Mouse (Mus musculus) left cerebral cortex, adult 9 months (tissue): Measurements from ENCODE around the gene Epha4.

Experiments
- DNase-seq, 2 experiments: peaks; one replicate each; pipeline ENCODE4 v3.0.0; 2022; ENCODE audit warnings: low spot score in 2 of 2

Epha4 gene

GRCm38 (mm10) chr1:77446438-77446837, 68.5 kb downstream of the Epha4 start:
- peak in 1 of 2 experiments; percentile 40 for DNase-seq

DNA sequence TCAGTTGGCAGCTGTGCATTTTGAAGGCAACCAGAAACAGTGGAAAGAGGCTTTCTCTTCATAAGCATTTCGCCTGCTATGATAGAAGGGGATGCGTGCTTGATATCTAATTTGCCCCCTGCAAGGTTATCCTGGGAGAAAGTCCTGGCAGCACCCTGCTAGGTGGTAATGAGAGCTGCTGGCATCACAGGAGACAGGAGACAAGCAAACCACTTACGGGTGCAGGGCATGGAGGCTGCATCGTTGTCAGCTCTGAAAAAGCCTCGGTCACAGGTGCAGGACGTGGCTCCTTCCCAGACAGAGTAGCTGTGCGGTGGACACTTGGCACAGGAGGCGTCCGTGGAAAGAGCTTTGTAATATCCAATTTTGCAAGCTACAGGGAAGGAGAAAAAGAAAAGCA, 70.2 kb downstream of the Epha4 start:
- no peak for DNase-seq

- no peak for DNase-seq
Observed at GRCm38 (mm10) chr1:77441987-77442386, 72.9 kb downstream of the Epha4 start.

- no peak for DNase-seq
Observed at GRCm38 (mm10) chr1:77441401-77441800, 73.5 kb downstream of the Epha4 start.

DNA sequence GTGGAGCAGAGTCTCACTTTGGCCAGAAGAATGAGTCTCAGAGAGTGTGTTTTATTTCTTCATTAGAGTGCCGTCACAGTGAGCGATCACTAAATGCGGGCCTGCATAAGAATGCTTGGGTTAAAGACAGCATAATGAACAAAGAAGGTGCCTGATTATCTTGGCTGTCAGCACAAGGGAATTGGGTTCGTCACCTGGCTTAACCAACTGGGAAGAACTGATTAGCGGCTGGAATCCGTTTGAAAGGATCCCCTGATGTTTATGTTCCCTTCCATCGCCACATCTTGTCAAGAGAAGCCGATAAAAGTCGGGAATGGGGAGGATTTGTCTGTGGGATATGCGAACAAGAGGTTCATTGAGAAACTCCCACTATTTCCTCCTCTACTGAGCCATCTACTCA, 74.4 kb downstream of the Epha4 start:
- no peak for DNase-seq

DNA sequence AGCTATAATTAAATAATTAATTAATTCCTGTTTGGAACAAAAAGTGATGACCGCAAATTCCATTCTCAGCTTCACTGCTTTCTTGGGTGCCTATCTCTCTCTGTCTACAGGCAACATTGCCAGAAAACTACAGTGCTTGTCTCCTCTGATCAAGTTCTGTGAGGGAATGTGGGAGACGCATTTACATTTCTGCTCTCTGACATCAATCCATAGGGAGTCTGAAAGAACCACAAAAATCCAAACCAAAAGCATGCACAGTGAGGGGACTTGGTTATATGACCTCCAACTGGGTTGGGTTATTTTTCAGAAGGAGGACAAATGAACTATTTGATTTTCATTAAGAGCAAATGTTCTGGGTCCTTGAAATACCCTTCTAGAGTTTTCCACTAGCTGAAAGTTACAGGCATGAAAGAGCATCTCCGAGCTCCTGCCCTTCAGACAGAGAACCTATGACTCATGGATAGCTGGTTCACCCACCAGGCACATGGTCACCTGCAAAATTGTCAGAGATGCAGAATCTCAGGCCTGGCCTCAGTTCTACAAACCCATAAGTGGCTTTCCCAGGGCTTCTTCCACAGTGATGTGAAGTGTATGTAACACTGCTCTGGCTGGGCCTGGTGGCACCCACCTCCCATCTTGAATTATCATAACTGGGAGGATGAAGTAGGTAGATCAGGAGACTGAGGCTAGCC, 75.4 kb downstream of the Epha4 start:
- DNase-seq, result no peak

GRCm38 (mm10) chr1:77438639-77439038, 76.2 kb downstream of the Epha4 start:
- no peak for DNase-seq

- no peak for DNase-seq
Observed at GRCm38 (mm10) chr1:77437881-77438610, 76.8 kb downstream of the Epha4 start.

DNA sequence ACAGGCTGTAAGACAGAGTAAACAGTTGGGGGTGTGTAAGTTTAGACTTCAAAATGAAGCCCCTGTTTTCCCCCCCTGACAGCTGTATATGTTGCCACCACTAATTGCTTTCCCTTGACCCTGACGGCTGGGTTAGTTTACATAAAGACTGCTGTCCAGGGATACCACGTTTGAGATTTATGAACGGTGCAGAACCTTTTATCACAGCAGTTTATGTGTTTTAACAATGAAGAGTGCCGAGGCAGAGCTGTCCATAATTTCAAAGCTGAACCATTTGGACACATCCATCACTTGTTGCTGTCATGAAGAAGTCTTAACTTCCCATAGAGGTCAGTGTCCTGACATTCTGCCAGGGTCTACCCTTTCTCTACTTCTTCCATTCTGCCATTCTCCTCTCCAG, 79.8 kb downstream of the Epha4 start:
- no peak for DNase-seq

DNA sequence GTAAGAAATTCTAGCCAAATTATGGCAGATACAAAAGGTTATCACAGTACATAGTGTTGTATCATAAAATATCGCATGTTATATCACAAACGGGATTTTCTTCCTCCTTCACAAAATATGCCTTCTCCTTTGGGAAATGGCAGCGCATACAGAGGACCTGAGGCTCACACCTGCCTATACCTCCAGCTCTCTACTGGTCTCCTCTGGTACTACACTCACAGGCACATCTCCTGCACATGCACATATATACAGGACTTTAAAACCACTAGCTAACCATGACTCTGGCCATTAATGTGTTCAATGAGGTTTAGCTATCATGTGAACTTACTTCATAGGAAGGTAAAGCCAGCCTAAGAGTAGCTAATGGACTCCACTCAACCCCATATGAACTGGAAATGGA, 81.7 kb downstream of the Epha4 start:
- no peak for DNase-seq

DNA sequence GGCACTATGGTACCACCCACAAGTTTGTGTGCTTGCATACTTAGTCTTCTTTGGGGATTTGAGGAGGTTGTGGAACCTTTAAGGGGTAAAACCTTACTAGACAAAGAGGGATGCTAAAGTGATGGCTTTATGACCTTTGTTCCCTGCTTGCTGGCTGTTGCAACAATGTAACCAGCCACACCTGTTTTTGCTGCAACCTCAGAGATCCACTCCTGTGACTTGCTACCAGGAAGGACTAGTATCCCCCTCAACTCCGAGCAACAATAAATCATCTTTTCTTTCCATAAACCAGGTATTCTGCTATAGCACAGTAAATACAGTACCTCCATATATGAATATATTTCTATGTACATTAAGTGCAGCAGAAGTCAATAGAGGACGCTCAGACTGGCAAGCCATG, 82.4 kb downstream of the Epha4 start:
- DNase-seq, result no peak

- no peak for DNase-seq
Observed at GRCm38 (mm10) chr1:77429174-77429573, 85.7 kb downstream of the Epha4 start.

DNA sequence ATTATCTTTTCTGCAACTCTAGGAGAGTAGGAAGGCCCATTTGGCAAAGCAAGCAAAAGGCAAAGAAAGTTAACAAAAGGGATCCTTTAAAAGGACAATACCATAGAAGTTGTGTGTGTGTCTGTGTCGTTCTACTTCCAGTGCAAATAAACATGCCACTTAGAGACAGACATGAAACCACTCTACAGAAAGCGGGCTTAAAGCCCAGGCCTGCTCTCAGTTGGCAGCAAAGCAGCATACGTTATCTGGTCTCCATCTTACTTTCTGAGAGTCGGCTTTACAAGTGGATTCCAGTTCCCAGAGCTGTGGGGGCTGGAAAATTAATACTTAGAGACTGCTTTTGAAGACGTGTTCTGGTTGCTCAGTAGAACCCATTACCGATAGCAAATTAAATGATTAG, 87.9 kb downstream of the Epha4 start:
- no peak for DNase-seq

- DNase-seq, result no peak
Observed at GRCm38 (mm10) chr1:77425171-77425570, 89.7 kb downstream of the Epha4 start.

DNA sequence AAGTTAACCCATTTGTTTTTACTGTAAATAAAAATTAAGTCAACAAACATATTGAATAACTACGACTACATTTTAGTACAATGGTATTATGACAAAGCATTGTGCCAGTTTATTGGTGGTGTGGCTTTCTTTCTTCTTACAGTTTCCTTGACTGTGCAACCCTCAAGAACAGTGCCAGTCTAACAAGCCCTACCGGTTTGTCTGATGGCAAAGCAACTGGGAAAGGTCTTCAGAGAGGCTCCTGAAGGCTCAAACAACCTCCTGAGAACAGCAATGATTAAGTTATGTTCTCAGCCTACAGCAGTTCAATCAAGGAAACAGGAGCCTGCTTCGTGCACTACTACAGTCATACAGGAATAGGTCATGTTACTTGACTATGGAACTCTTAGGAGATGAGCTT, 93.8 kb downstream of the Epha4 start:
- no peak for DNase-seq

- no peak for DNase-seq
Observed at GRCm38 (mm10) chr1:77420348-77420747, 94.5 kb downstream of the Epha4 start.

- no peak for DNase-seq
Observed at GRCm38 (mm10) chr1:77416872-77417271, 98.0 kb downstream of the Epha4 start.

DNA sequence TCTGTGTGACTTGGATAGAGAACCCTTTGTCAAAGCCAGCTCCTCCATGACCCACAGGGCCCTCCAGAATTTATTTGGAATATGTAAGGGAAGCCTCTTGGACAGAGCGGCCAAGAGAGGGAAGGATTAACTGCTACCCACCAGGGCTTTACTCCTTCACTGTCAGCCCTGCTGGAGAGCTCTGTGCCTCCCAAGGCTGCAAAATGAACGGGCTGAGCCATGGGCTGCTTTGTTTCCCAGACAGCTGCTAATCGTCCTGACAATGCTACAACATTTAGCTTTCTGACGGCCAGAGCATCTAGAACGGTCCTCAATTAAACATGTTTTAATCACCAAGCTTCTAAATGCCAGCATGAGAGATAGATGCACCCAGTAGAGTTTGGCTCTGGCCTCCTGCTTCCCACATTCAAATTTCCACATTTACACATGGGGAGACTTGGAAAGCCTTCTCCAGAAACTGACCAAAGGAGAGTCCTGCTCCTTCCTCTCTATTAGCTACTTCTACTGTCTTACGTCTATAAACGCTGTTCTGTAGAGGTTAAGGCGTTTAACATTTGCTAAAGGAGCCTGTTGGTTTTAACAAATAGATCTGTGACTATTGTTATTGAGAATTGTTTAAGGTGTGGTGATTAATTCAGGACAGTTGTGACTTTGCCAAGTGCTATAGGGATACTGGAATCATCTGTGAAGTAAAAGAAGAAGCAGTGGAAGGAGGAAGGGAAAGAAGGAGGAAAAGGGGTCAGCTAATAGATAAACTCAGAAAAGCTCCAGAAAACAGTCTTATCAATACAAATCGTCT, 101.8 kb downstream of the Epha4 start:
- DNase-seq, result no peak

DNA sequence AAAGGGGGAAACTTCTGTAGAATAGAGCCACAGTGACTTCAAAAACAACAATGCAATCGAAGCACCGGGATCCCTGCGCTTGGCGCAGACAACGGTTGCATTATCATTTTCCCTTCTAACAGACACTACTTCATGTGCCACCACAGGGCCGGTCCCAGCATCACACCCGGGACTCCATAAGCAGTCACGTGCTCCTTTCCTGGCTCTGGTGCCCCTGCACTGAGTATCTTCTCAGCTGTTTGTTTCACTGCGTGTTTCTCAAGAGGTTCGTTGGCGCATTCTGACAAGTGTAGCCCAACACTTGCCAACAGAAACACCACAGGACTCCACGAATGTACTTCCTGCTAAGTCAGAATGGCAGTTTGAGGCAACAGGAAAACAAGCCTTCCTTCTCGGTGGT, 102.6 kb downstream of the Epha4 start:
- DNase-seq, result peak in 1 of 2 experiments; percentile 21

DNA sequence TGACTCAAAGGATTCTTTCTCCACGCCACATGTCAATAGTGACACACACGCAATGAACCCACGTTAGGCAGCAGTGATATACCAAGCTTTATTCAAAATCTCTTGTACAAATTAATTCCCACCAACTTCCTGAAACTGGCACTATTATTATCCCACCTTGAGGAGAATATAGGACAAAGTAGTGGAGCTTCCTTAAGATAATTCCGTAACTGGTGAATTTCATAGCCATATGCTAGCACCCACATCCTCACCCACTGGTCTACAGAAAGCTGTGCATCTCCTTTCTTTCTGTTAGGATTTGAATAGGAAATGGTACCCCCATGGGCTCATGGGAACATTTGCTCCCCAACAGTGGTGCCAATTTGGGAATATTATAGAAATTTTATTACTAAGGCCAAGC, 103.7 kb downstream of the Epha4 start:
- peak in 1 of 2 experiments; percentile 31 for DNase-seq

- no peak for DNase-seq
Observed at GRCm38 (mm10) chr1:77410716-77411115, 104.2 kb downstream of the Epha4 start.

GRCm38 (mm10) chr1:77410153-77410552, 104.7 kb downstream of the Epha4 start:
- DNase-seq, result no peak

GRCm38 (mm10) chr1:77409509-77409908, 105.4 kb downstream of the Epha4 start:
- DNase-seq, result no peak
